Mouse (Mus musculus) monocyte, adult 5-6 weeks (primary cell): ENCODE measurements around the gene Tnfrsf18. TPM values are rescaled to one million over a fixed set of nuclear protein-coding genes. Genes with fewer than 3 reads are reported as not detected.

ENCODE experiments used
- ATAC-seq: fragments of 153-309, 156-312 bp; replicated peaks from 2 replicates; pipeline ENCODE4 v1.8.0; 2017; ENCODE audit warnings: mild to moderate bottlenecking; ENCODE audit not compliant: low TSS enrichment, insufficient number of reproducible peaks, severe bottlenecking, poor library complexity, low FRiP score
- total RNA-seq: library from RNA; stranded (forward); fragments of 200-1000, 200-491, 200-594 nt; gene quantifications from 3 replicates; pipeline ENCODE4 v1.2.3, GENCODE M21; 2017

The Tnfrsf18 gene
- 29.2 to 74.7 TPM (median 38.4 TPM) in 3 replicates for total RNA-seq

DNA sequence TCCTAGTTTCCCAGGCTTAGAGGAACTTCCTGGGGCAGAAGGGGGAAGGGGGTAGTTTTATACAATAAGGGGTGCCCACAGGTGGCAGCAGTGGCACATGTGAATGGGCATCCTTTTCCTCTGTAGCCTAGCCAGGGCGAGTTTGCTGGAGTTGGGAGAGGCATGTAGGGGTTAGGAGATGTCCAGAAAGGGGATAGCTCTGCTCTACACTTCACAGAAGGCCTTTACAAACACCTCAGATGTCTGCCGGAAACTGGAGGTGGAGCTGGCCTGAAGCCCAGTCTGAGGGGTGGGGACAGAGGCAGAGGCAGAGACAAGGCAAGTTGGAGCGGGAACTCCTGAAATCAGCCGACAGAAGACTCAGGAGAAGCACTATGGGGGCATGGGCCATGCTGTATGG is at the start of gene Tnfrsf18:
TSS of gene Tnfrsf18 (plus strand) at position 152 of the 400 bp plus-strand sequence.
- peak; percentile 19; the same call in 1 of the 2 replicates for ATAC-seq

- no peak for ATAC-seq
Observed at GRCm38 (mm10) chr4:155981436-155982082, 44.4 kb upstream of the Tnfrsf18 start.

GRCm38 (mm10) chr4:155983788-155984187 is 42.2 kb upstream of the Tnfrsf18 start:
- no peak for ATAC-seq

- no peak for ATAC-seq
Observed at GRCm38 (mm10) chr4:155991211-155991907, 34.6 kb upstream of the Tnfrsf18 start.

GRCm38 (mm10) chr4:155991908-155992230 is 34.1 kb upstream of the Tnfrsf18 start:
- ATAC-seq: no peak

- ATAC-seq: peak; percentile 46
Observed at GRCm38 (mm10) chr4:155992241-155992905, 33.6 kb upstream of the Tnfrsf18 start, which contains the start of the genes B3galt6 and Sdf4. TSS of gene B3galt6 (minus strand) at chr4:155992649. TSS of gene Sdf4 (plus strand) at chr4:155992872.

DNA sequence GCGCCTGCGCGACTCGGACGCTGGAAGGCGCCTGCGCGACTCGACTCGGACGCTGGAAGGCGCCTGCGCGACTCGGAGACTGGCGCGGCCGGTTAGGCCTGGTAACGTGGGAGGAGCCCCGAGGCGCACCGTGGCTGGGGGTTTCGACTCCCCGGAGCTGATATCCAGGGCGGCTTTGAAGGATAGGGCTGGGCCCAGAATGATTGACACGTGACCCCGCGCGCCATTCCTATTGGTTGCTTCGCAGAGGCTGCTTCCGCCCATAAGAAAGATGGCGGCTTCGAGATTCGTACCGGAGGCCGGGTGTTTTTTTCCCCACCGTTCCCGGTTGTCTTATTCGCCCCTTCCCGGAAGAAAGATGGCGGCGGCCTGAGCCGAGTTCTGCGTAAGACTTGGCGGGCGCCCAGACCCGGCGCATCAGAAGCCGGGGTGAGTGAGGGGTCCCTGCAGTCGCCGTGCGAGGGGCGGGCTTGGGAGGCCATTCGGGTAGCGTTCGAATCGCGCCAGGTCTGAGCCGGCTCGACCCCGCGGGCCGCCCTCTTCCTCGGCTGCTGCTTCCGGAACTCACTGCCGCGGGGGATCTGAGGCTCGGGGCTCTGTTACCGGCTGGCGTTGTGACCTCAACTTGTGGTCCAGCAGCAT is 32.9 kb upstream of the Tnfrsf18 start:
- ATAC-seq: peak; percentile 84

DNA sequence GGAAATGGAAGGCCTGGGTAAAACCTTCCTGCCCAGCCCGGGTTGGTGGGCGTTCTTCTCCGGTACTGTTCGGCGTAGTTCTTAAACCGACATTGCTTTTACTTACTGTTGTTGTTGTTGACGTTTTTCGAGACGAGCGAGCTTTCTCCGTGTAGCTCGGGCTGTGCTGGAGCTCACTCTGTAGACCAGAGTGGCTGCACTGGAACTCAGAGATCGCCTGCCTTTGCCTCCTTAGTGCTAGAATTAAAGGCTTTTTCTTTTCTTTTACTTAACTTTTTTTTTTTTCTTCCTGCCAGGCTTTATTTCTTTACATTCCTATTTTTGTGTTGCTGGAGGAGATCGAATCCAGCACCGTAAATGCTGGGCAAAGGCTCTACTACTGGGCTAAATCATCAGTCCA is 32.4 kb upstream of the Tnfrsf18 start:
- no peak for ATAC-seq

DNA sequence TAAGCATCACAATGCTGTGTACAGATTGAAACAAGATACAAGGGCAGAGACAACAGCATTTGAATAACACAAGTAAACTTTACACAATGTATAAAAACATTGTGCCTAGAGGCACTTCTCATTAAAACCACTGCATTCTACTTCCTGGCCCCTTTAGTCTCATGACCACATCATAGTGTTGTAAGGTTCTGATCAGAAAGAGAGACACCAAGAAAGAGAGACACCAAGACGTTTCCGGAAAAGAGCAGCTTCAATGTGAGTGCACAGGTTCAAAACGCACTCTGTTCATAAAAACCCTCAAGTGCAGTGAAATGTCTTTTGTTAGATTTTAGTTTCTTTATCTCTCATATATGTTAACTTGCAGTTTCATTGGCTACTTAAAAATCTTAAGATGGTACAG is 21.9 kb upstream of the Tnfrsf18 start:
- ATAC-seq: no peak

GRCm38 (mm10) chr4:156008369-156008768 is 17.6 kb upstream of the Tnfrsf18 start:
- ATAC-seq: no peak

- no peak for ATAC-seq
Observed at GRCm38 (mm10) chr4:156013637-156014036, 12.3 kb upstream of the Tnfrsf18 start, which contains the start of gene Tnfrsf4. TSS of gene Tnfrsf4 (plus strand) at chr4:156013843.

DNA sequence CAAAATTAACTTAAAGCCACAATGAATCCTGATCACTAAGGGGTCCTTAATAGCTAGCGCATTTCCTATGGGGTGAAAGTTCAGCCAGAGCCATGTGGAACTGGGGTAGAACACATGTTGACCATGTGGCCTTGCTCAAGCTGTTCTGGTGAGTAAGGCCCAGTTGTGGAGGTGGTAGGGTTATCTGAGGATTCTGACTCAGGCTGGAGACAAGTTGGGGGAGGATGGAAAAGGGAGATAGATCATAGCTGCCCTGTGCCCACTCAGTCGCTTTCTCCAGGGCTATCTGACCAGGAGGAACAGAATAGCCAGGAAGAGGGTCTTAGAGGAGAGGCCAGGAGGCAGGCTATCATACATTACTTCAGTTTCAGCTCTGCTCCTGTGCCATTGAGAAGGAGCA is 11.5 kb upstream of the Tnfrsf18 start:
- no peak for ATAC-seq

- ATAC-seq: no peak
Observed at GRCm38 (mm10) chr4:156019771-156020170, 6.2 kb upstream of the Tnfrsf18 start.

DNA sequence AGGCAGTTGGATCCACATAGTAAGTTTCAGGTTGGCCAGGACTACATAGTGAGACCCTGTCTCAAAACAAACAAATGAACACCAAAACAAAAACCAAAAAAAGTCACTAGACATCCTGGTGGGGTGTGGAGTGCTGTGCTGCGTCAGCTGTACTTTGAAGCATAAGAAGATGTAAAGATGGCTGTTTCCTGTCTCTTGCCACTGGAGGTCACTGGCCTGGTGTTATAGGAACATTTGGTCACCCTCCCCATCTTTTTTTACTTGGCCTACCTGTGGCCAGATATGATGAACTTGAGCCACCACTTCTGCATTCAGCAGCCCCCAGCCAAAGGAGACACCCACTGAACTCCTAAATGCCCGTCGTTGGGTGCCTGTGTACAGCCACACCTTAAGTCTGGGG is 4.6 kb upstream of the Tnfrsf18 start:
- no peak for ATAC-seq

DNA sequence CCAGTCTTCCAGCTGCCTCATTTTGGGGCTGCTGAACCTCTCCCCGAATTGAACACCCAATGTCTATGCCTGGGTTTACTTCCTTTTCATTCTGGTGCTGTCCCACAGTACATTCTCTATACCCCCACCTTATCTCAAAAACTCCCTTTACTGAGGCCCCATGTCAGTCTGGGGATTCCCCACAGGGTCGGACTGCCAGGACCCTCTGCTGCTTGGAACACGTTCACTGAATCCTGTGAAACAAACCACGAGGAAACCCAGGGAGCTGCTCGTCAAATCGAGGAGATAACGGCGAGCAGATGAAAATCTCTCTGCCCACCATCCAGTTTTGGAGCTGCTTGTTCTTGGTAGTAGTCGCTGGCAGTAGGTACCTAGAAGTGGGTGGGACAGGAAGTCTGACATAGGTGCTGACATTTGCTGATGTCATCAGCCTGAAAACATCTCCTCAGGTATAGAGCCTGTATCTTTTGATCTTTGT is 4.0 kb upstream of the Tnfrsf18 start:
- ATAC-seq: 0 out of 2 replicates have a peak, but pooled peaks have one; percentile 15

- no peak for ATAC-seq
Observed at GRCm38 (mm10) chr4:156023520-156023919, 2.4 kb upstream of the Tnfrsf18 start.

DNA sequence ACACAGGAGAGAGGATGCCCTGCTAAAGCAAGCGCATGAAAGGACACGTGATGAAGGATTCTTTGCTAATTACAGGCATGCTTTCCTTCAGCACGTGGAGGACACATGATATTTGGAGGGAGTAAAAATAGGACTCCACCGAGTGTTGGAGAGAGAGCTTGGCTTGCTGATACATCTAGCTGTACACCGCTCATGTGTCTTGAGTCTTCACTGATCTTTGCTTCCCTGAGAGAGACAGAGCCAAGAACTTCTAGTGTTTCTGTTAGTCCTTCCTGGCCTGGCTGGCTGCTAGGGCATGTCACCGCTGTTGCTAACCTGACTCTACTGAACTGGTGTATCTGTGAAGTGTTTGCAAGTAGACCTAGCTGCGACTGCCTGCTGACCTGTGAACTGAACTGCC is 1.8 kb upstream of the Tnfrsf18 start:
- no peak for ATAC-seq

- no peak for ATAC-seq
Observed at GRCm38 (mm10) chr4:156028580-156028979, 2.6 kb downstream of the Tnfrsf18 start.

DNA sequence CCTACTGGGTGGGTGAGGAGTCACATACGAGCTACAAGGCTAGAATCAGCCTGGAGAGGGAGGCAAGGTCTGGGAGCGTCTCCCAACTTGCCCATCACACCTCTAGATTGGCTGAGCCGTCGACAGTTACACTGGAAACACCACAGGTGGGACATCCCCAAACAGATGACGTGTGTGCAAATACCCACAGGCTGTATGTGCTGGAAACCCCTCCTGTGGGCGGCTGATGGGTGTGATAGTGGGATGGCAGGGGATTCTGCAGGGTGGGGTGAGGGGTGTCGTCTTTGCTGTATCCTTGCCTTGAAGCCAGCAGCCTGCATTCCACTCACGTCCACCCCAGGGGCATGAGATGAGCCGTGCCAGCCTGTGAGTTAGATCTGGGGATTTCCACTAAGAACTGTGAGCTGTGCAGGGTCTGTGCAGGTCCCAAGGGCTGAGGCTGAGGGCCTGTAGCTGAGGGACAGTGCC is 4.7 kb downstream of the Tnfrsf18 start:
- ATAC-seq: no peak
